In genomic region chr8:110725084-110725838, GRCm38 (mm10) we compare ENCODE assay signal across 8 mouse cellular contexts. TPM values are rescaled to one million over a fixed set of nuclear protein-coding genes. Genes with fewer than 3 reads are reported as not detected.
A peak's percentile ranks its signal among the peaks of the same experiment; 100 is the strongest.
DNase-seq lines count a peak whose midpoint lies in the region; ATAC-seq and TF ChIP-seq lines count a peak whose summit lies in the region.

No protein-coding gene starts in this region.

- peak overlapping the region; percentile 34; the same call in 1 of the 2 replicates for H3K9ac ChIP-seq in embryonic facial prominence, embryonic 11.5 days (replicated peaks; ENCODE audit: low read length)
- no peak overlapping the region for H3K9ac ChIP-seq in stomach, embryonic 15.5 days

- no peak for ATAC-seq in embryonic facial prominence, embryonic 11.5 days (replicated peaks; ENCODE audit: insufficient number of reproducible peaks, low FRiP score, low TSS enrichment, low read depth)
- ATAC-seq in stomach, embryonic 15.5 days (ENCODE audit: insufficient read depth, low FRiP score, low read depth) = no peak
- no peak for ATAC-seq in CD4-positive, CD25-positive, alpha-beta regulatory T cell, adult 4 months
- no peak for ATAC-seq in cerebellum, adult (ENCODE audit: insufficient number of reproducible peaks, low FRiP score, low TSS enrichment)

- peak; percentile 17 for DNase-seq in kidney, adult 2 months
- no peak for DNase-seq in kidney, adult 11 months
- DNase-seq in embryonic facial prominence, embryonic 11.5 days (ENCODE audit: low spot score) = no peak
- peak; percentile 64 to 73 for DNase-seq in frontal cortex, postnatal 10 days (ENCODE audit: low spot score in 2 of 2)
- DNase-seq in left cerebral cortex, adult 9 months (ENCODE audit: low spot score in 2 of 2) = peak; percentile 60 to 74

- no peaks in the 10 kb centered on the region for H3K36me3 ChIP-seq in kidney, adult 2 months (ENCODE audit: control insufficient read depth, insufficient read depth, low read length)
- H3K36me3 ChIP-seq in embryonic facial prominence, embryonic 11.5 days (replicated peaks; ENCODE audit: control insufficient read depth, insufficient read depth, low read depth, low read length) = peaks cover 13% of the 10 kb centered on the region
- H3K36me3 ChIP-seq in stomach, embryonic 15.5 days = peaks cover 30% of the 10 kb centered on the region

- no peak for TF ChIP-seq POLR2A in kidney, adult 2 months (IDR thresholded peaks at IDR 0.05; ENCODE audit: low read depth, low read length)

- H3K4me1 ChIP-seq in kidney, adult 2 months (ENCODE audit: control insufficient read depth, insufficient read depth, low read length) = no peaks in the 10 kb centered on the region
- H3K4me1 ChIP-seq in embryonic facial prominence, embryonic 11.5 days (ENCODE audit: control insufficient read depth, insufficient read depth, low read length) = peaks cover 11% of the 10 kb centered on the region
- peaks cover 40% of the 10 kb centered on the region for H3K4me1 ChIP-seq in stomach, embryonic 15.5 days

- H3K27ac ChIP-seq in kidney, adult 2 months (ENCODE audit: insufficient read depth, low read depth, low read length) = no peak overlapping the region
- H3K27ac ChIP-seq in embryonic facial prominence, embryonic 11.5 days (replicated peaks; ENCODE audit: low read depth, low read length) = 0 out of 2 replicates have a peak overlapping the region, but pooled peaks have one; percentile 13
- H3K27ac ChIP-seq in stomach, embryonic 15.5 days = peak overlapping the region; percentile 52

- H3K4me3 ChIP-seq in kidney, adult 2 months (ENCODE audit: insufficient read depth, low read depth, low read length) = no peak overlapping the region
- H3K4me3 ChIP-seq in embryonic facial prominence, embryonic 11.5 days (ENCODE audit: low read depth, low read length) = no peak overlapping the region
- no peak overlapping the region for H3K4me3 ChIP-seq in stomach, embryonic 15.5 days (replicated peaks)

- no peak overlapping the region for H3K4me2 ChIP-seq in embryonic facial prominence, embryonic 11.5 days (ENCODE audit: low read depth, low read length)
- H3K4me2 ChIP-seq in stomach, embryonic 15.5 days = peak overlapping the region; percentile 65; the same call in 1 of the 2 replicates

- WGBS in kidney, adult 2 months = 68% methylated on average over 7 of the region's 7 CpGs
- 35% methylated on average over 7 of the region's 7 CpGs for WGBS in embryonic facial prominence, embryonic 11.5 days
- 40% methylated on average over 7 of the region's 7 CpGs for WGBS in stomach, embryonic 15.5 days

- H3K27me3 ChIP-seq in kidney, adult 2 months (replicated peaks; ENCODE audit: control insufficient read depth, insufficient read depth, low read length) = no peaks in the 10 kb centered on the region
- no peaks in the 10 kb centered on the region for H3K27me3 ChIP-seq in embryonic facial prominence, embryonic 11.5 days (ENCODE audit: control insufficient read depth, insufficient read depth, low read length)
- H3K27me3 ChIP-seq in stomach, embryonic 15.5 days (replicated peaks) = no peaks in the 10 kb centered on the region

- TF ChIP-seq CTCF in kidney, adult 2 months (conservative IDR thresholded peaks at IDR 0.05; ENCODE audit: insufficient read depth, insufficient read length, low read depth, low read length) = no peak

- H3K9me3 ChIP-seq in embryonic facial prominence, embryonic 11.5 days (replicated peaks; ENCODE audit: control insufficient read depth, low read length) = no peaks in the 10 kb centered on the region
- no peaks in the 10 kb centered on the region for H3K9me3 ChIP-seq in stomach, embryonic 15.5 days

RNA-seq across cellular contexts. Expression of gene Mtss1l, which starts 4.0 kb away (rescaled TPM):
- polyA plus RNA-seq in kidney, adult 2 months (2012; rRNA removed) = 23.0 and 25.2 TPM in 2 replicates
- 7.9 and 12.7 TPM in 2 replicates for polyA plus RNA-seq in embryonic facial prominence, embryonic 11.5 days (2014; fragmentation: Nextera tagmentation; extraction: Ambion mirVana)
- 15.9 and 16.2 TPM in 2 replicates for polyA plus RNA-seq in stomach, embryonic 15.5 days (2015; fragmentation: Nextera tagmentation; extraction: Ambion mirVana)
- not detected for polyA plus RNA-seq in CD4-positive, CD25-positive, alpha-beta regulatory T cell, adult 4 months (2017; shearing (Covaris generic))

Comparison
In these comparisons a context has a peak if more than half of its experiments do, and no peak if none do; other contexts are left out.
1. DNase-seq: peak in kidney, adult 2 months (single experiment), frontal cortex, postnatal 10 days (2 of 2) and left cerebral cortex, adult 9 months (2 of 2); none in kidney, adult 11 months (single experiment) and embryonic facial prominence, embryonic 11.5 days (single experiment).